Mouse (Mus musculus) induced T-regulatory cell, adult 2 months (primary cell): ENCODE results near the gene Cnot6.

Experiments used
- DNase-seq: peaks from one replicate; pipeline ENCODE4 v3.0.0-alpha.2; 2012; ENCODE audit warnings: low read depth

The Cnot6 gene

GRCm38 (mm10) chr11:49712555-49713335 is at the start of gene Cnot6:
Gene Cnot6, minus strand, starts transcription at chr11:49712723.
- peak; percentile 99 for DNase-seq

DNA sequence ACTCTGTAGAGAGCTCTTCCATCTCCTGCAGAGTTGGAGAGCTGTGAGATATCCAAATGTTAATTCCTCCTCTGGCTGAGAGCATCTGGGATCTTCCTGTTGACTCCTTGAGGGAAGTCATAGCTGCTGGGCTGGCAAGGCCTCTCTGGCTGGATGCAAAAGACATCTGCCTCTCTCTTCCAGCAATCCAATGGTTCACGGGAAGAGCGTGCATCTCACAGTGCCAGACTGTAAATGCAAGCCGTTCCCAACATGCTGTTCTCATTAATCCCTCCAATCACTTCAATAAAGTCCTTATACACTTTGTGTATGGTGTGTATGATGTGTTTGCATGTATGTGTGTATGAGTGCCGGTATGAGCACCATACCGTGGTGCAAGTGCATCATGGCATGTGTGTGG is 48.6 kb upstream of the Cnot6 start:
- no peak for DNase-seq

DNA sequence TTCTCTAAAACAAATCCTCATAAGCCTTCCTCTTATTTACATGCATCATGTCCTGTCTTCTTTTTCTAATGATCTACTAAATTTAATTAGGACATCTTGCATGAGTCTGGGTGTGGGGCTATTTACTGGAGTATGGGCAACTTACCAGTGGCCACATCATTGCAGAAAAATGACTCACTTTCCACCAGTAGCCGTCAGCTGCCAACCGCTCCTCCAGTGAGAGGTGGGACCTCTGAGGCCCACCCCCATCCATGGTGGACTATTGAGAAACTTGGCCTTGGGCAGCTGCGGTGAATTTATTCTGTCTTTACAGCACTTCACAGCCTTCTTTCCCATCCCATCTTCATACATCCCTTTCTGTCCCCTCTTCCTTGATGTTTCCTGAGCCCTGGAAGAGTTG is 45.6 kb upstream of the Cnot6 start:
- no peak for DNase-seq

DNA sequence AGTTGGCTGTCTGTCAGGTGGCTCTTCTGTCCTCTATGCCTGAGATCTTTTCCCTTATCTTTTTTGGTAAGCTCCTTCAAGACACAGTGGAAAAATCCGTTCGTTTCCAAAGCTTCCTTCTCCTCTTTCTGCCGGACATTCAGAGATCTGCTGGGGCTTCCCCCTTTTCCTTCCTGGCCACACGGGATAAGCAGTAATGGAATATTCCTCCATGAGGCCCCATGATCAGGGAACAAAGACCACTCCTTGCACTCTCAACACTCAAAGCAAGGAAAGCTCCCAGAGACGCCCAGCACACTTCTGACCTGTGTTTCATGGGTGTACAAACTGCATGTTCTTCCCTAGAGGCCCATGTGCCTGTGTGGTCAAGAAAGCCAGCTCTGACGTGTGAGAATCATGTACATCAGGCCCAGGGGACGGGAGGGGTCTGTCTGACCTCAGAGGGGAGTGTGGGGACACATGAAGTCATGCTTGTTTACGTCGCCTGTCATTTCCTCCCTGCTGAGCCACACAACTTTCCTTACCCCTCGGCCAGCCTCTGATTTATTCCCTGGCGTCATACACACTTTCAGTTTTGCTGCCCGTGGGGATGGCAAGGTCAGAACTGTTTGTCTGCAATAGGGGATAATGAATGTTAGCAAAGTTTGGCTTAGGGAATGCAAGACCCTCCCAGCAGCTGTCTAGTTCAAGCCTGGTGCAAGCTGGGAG is 42.6 kb upstream of the Cnot6 start:
- DNase-seq: peak; percentile 21

- DNase-seq: no peak
Measured at GRCm38 (mm10) chr11:49746756-49747155, 34.2 kb upstream of the Cnot6 start.

- no peak for DNase-seq
Measured at GRCm38 (mm10) chr11:49745839-49746238, 33.3 kb upstream of the Cnot6 start.

- DNase-seq: no peak
Measured at GRCm38 (mm10) chr11:49744981-49745380, 32.5 kb upstream of the Cnot6 start.

GRCm38 (mm10) chr11:49743634-49744033 is 31.1 kb upstream of the Cnot6 start:
- no peak for DNase-seq

- DNase-seq: no peak
Measured at GRCm38 (mm10) chr11:49742248-49742647, 29.7 kb upstream of the Cnot6 start.

DNA sequence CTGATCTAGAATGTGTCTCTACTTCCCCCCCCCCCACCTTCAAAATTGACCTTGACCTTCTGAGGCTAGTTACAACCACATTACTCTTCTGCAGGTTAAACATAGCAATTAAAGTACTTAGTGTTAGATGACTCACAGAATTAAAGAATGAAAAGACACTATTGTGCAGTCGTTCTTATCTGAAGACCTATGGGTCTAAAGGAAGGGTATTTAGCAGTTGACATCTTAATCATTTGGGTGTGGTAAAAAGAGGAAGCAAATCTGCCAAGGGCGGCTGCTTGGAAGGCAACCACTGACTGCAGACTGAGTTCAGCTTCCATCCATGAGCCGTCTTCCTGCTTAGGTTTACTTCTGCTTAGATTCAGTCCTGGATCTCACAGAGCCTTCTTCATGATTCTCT is 27.3 kb upstream of the Cnot6 start:
- DNase-seq: no peak

- no peak for DNase-seq
Measured at GRCm38 (mm10) chr11:49738659-49739406, 26.3 kb upstream of the Cnot6 start.

DNA sequence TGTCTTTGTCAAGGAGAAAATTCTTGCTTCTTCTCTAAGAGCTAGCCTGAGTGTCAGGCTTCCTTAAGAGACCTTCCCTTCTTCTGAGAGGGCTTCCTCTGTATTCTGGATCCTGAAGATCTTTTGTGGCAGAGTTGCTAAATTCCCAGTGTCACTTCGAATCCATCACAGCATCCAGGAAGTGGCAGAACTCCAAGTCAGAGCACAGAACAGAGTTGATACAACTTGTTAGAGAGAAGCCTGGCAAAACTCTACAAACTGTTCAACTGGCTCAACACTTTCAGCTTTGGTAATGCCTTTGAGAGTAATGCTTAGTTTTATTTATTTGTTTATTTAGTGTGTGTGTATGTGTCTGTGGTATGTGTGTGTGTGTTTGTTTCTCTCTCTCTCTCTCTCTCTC is 25.1 kb upstream of the Cnot6 start:
- no peak for DNase-seq

DNA sequence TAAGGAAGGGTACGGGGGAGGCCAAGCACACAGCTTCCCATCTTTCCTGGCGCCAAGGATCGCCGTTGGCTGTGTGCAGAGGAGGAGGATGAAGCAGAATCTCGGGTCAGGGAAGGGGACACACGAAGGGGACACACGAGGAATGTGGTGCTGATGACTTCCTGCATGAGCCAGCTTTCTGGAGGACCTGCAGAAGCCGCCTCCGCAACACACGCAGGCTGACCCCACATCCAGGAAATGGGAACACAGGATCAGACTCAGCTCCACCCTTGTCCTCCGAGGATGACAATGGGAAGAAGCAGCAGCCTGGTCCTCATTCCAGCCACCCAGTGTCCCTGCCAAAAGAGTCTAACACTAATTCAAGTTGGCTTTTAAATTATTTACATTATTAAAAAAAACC is 22.2 kb upstream of the Cnot6 start:
- no peak for DNase-seq

GRCm38 (mm10) chr11:49730275-49730948 is 17.9 kb upstream of the Cnot6 start:
- no peak for DNase-seq

GRCm38 (mm10) chr11:49727877-49728276 is 15.4 kb upstream of the Cnot6 start:
- peak; percentile 77 for DNase-seq

GRCm38 (mm10) chr11:49726800-49727199 is 14.3 kb upstream of the Cnot6 start:
- no peak for DNase-seq

- no peak for DNase-seq
Measured at GRCm38 (mm10) chr11:49724676-49725075, 12.2 kb upstream of the Cnot6 start.

DNA sequence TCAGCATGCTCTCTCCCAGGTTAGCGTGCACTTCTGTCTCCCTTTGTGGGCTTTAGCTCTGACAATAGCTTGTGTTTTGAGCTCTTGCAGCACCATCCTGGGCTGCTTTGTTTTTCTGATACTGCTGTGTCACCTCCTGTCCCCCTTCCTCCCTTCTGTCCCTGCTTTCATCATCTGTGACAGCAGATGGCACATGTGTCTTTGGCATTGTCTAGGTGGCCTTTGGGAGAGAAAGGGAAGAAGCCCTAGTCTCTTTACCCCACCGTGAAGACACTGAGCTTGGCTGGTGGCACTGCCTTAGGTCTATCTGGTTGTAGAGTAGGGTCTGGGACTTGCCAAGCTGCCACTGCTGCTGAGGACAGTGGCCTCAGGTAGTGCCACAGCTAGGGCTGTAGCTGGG is 10.8 kb upstream of the Cnot6 start:
- no peak for DNase-seq

DNA sequence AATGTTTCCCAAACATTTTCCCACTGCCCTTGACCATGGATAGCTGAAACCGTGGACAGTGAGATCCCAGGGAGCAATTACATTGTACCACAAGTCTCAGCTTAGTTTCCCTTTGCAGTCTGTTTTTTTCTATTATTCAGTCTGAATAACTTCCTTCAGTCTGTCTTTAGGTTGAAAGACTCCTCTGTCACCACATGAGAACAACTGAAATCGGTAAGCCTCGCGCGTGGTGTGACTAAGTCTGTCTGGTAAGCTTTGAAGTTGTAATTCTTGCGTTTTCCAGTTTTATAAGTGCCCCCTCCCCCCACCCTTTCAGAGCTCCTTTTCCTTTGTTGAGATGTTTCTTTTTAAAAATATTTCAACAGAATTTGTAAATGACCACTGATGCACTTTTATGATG is 10.2 kb upstream of the Cnot6 start:
- peak; percentile 59 for DNase-seq

DNA sequence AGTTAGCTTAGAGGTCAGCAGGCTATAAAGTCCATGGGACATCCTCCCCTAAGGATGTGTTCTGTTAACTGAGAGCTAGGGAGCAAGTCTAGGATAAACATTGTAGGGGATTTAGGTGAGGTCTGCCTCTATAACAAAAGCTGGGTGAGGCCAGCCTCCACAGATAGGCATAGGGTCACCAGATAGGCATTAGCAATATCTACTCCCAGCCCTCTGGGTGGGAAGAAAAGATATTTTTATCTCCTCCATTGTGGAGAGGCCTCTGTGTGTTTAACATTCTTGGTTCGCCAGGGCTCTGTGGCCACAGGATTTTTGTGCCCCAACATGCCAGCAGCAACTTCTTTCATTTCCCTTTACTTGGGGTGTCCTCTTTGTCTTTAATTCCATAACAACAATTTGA is 8.8 kb upstream of the Cnot6 start:
- DNase-seq: no peak

DNA sequence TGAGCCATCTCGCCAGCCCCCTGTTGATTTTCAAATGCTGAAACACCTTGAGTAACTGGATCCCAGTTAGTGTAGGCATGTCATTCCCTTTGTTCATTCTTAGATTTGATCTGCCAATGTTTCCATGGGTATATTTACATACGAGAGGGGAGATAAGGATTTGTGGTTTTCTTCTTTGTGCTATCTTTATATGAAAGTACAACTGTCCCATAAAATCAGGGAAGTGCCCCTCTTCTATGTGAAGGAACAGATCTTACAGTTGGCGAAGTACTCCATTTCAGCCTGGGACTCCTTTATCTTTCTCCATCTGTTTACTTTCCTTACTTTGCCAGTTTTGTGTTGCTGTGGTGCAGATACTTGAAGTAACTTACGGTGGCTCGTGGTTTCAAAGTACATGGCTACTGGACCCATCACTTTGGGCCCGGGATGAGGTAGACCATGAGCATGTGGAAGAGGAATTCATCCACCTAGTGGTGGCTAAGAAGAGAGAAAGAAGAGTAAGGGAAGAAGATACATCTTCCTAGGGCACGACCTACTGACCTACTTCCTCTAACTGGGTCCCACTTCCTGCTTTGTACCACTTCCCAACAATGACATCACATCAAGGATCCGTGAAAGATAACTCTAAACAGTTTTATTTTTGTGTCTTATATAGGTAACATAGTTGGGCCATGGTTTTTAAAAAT is 7.1 kb upstream of the Cnot6 start:
- no peak for DNase-seq
